Mouse (Mus musculus) left cerebral cortex, postnatal 14 days (tissue): Measurements from ENCODE around the gene Gm20708. TPM values are rescaled to one million over a fixed set of nuclear protein-coding genes. Genes with fewer than 3 reads are reported as not detected.

ENCODE experiments used
- DNase-seq, 2 experiments: peaks; one replicate each; pipeline ENCODE4 v3.0.0; 2021 to 2022; ENCODE audit warnings: low spot score in 2 of 2, mixed read lengths in 1 of 2
- intact Hi-C: fragments of 180-260 bp; cut with DNase I; formaldehyde crosslinking; loops from one replicate; pipeline ENCODE4 v1.15.1; 2025
- total RNA-seq, 2 experiments: library from RNA; stranded (reverse); gene quantifications; 2 replicates each; pipeline ENCODE4 v1.2.3; 2021

The Gm20708 gene
- total RNA-seq, 2 experiments from 2014 or later: 1.9 to 2.3 TPM

DNA sequence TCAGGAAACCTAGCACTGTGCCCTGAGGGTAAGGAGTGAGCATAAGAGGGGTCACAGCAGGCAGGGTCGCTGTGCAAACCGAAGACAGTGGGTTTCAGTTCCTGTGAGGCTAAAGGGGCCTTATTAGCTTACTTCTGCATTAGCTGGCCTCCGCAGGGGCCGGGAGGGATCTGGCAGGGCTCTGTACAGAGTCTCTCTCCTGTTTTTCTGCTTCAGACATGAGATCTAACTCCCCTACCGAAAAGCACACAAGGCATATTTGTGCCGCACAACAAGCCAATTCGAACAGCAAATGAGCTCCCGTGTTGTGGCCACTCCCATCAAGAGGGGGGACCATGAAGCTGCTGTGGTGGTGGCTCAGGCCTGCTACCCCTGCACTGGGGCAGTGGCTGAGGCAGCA lies 69.4 kb downstream of the Gm20708 start:
- DNase-seq: peak in 1 of 2 experiments; percentile 37
- intact Hi-C loops: loop anchor here (5.0 to 10.0 kb wide), 2 partner anchors 88 to 336 kb away; no protein-coding TSS in a partner anchor

DNA sequence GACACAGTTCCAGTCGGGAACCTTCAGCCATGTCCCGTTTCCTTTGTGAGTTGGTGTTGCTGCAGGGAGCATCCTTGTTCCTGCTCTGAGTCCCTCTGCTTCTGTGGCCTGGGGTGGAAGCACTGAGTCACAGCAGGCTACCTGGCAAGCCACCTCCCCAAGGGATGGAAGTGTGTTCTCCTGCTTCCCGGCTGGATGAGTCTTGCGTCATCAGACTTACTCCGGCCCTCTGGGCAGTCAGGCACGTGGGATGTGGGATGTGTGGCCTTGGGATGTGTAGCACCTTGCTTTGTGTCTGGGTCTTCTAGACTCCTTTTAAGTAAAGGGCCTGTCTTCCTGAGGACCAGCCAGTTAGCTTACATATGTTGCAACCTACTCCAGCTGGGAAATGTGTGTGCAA lies 70.2 kb downstream of the Gm20708 start:
- intact Hi-C loops: loop anchor here (5.0 to 10.0 kb wide), 2 partner anchors 88 to 335 kb away; no protein-coding TSS in a partner anchor
- DNase-seq: no peak

DNA sequence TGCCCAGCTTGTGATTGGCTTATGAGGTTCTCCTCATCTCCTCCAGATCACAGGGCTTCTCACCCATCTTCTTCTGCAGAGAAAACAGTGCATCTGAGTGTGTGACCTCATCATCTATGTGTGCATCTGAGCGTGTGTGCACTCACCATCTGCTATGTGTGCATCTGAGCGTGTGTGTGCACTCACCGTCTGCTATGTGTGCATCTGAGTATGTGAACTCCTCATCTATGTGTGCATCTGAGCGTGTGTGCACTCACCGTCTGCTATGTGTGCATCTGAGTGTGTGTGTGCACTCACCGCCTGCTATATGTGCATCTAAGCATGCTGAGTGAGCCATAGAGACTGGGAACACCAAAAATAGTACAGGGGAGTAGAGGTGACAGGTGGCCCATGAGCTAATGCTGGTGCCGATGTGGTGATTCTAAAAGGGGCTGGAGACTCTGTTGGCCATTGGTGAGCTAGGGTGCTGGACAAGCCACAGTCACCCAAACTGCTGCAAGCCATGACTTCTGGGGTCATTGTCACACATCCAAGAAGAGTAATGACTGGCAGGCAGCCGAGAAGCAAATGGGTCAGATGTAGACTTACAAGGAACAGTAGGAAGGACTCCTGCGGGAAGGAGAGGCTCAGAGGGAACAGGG lies 71.0 kb downstream of the Gm20708 start:
- intact Hi-C loops: no loop called here

DNA sequence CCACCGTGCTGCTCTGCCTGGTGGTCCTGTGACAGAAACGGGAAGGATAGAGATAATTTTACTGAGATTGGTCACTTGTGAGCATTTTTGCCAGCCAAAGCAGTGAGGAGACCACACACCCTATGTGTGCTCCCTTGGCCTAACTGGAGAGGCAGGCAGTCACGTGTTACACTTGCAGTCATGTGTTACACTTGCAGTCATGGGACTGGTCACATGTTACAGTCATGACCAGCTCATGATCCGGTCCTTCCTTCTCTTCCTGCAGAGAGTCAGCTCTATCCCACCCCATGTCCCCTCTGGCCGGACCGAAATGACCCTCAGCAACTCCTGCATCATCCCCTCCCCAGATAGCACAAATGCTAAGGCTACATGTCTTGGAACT lies 71.5 kb downstream of the Gm20708 start:
- no peak for DNase-seq
- intact Hi-C loops: no loop called here

More for the DNA sequence above, 71.0 kb downstream of the Gm20708 start:
- no peak for DNase-seq

DNA sequence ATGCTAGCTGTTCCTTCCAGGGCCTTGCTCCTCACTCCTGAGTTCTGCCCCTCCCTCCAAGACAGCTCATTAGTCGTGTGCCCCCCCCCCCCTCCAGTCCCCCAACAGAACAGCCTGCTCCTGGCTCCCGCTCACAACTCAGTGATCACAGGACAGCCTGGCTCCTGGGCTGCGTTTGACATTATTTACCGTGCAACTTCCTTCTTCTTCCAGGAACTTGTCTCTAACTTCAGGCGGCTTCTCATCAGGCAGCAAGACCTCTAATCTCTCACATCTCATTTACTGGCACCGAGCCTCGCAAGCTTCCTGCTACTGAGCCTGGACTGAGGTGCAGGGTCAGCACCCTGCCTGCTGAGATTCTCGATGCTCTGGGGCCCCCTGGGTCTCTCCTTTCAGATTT lies 72.3 kb downstream of the Gm20708 start:
- no peak for DNase-seq
- intact Hi-C loops: no loop called here

DNA sequence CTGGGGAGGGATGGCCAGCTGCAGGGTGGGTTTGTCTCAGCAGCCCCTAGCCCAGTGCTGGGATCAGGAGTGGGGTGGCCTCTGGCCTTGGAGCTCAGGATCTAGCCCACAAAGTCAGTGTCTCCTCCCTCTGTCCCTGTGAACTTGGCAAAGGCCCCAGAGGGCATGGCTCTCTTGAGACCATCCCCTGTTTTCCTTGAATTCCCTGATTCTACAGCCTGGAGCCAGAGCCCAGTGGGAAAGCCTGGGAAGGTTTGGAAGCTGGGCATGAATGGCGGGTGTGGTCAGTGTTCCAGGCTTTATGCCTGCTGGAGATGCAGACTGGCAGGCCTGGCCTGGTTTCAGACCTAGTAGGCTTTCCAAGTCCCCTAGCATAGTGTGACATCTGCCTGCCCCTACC lies 72.7 kb downstream of the Gm20708 start:
- no peak for DNase-seq
- intact Hi-C loops: no loop called here

DNA sequence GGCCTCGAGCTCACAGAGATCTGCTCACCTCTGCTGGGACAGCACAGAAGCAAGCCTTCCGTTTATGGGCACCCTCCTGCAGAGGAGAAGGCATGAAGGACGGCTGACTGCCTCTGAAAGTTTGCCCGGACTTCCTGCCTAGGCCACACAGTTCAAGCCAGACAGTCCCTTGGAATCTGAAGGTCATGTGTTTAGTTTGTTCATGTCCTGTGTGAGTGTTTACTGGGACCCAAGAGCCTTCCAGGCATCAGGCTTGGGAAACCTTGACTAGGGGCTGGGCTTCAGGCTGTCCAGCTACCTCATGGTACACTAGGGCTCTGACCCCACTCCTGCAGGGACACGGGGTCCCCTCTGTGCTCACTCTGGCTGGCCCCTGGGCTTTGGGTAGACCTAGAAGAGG lies 76.5 kb downstream of the Gm20708 start:
- no peak for DNase-seq
- intact Hi-C loops: no loop called here

DNA sequence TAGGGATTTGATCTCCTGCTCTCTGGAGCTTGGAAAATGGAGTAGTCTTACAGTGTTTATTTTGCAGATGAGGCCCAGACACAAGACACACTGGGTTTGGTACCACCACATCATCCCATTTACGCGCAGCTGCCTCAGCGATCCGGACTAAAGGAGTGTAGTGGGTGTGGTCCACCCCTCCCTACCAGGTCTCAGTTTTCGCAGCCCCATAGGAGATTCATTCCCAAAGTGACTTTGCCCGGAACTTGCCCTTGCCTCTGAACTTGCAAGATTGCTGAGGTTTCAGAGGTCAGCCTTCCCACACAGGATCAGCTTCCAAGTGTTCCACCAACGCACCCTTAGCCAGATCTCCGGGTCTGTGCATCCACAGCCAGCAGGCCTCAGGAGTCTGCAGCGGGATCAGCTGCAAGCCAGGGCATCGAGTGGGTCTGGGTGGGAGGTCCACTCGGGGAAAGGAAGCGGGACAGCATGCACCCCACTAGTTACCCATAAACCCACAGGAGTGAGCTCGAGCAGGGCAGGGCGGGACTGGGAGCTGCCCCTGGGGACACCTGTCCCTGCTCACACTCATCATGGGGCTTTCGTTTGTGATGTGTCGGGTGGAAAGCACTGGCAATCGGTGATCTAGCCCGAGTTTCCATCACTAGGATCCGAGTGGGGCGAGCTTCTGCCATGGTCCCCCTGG lies 78.8 kb downstream of the Gm20708 start:
- intact Hi-C loops: no loop called here
- DNase-seq: no peak

DNA sequence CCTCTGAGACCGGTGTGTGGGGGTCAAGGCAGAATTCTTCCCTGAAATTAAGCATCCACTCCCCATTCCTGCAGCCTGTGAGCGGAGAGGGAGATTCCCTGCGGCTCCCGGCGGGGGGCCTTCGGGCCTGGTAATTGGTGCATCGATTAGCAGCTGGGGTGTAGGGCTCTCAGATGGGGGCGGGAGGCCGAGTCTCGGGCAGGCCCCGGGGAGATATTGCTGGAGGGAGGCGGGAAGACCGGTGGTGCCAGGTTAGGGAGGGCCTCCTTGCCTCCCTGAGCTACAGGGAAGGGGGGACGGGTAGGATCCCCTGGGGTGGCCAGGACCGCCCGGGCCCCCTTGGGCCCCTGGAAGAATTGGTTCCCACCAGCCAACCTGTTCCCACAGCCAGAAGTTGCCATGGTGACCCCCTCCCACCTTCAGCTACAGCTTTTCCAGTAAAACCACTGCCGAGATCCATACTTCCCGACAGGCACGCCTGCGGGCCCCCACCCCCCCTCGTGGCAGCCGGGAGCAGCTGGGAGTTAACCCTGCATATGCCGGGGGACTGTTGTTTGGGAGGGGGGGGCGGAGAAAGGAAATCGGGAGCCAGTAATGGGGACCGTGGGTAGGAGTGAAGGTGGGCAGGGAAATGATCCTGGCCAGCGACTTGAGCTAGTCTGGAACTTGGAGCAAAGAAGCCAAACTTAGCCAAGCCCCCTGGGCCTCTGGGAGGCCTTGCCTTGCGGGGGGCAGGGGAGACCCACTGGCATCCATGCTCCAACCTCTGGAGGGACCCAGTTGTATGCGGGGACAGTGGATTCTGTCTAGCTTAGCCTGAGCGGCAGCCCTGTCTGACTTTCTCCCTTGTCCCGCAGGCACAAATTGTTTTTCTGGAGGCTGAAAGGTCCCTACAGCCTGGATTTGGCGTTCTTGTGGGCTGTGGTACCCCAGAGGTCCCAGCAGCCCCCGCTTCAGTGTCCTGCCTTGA lies 79.7 kb downstream of the Gm20708 start:
- intact Hi-C loops: no loop called here
- peak in 1 of 2 experiments; percentile 38 for DNase-seq

Other genes with a start within 250 kb of the Gm20708 start
- 10 to 100 TPM; 56.5 to 57.5 TPM for gene Tnrc6c, start 155.4 kb upstream of the Gm20708 start, total RNA-seq
- 1 to 10 TPM; 1.0 to 1.4 TPM for gene Tmc8, start 27.6 kb upstream of the Gm20708 start, total RNA-seq
- gene Tmc6, start 27.5 kb upstream of the Gm20708 start, total RNA-seq: 1 to 10 TPM; 4.0 to 5.4 TPM
- not detected for gene 6030468B19Rik, start 12.0 kb upstream of the Gm20708 start, total RNA-seq
- 10 to 100 TPM; 11.9 to 13.0 TPM for gene Syngr2, start within 50 bp of the Gm20708 start, total RNA-seq
- gene Afmid, start 16.3 kb downstream of the Gm20708 start, total RNA-seq: 1 to 10 TPM; 7.0 to 8.4 TPM
- gene Tk1, start 16.4 kb downstream of the Gm20708 start, total RNA-seq: 1 to 10 TPM; 1.3 to 1.4 TPM
- gene Birc5, start 39.6 kb downstream of the Gm20708 start, total RNA-seq: 1 to 10 TPM; 1.6 to 1.7 TPM
- gene Tmem235, start 51.1 kb downstream of the Gm20708 start, total RNA-seq: not detected
- gene Tha1, start 63.8 kb downstream of the Gm20708 start, total RNA-seq: 1 to 10 TPM; 3.4 to 5.1 TPM
- gene Socs3, start 160.4 kb downstream of the Gm20708 start, total RNA-seq: 1 to 10 TPM; 3.7 to 3.8 TPM
- gene Pgs1, start 176.6 kb downstream of the Gm20708 start, total RNA-seq: 10 to 100 TPM; 74.4 to 76.2 TPM